Mouse (Mus musculus) intestine, postnatal 0 days (tissue): ENCODE measurements around the gene Evx2. TPM values are rescaled to one million over a fixed set of nuclear protein-coding genes. Genes with fewer than 3 reads are reported as not detected.
A peak's percentile ranks its signal among the peaks of the same experiment; 100 is the strongest.

Source experiments
- ATAC-seq: fragments of 200-750 bp; cut with Nextera tagmentation; 2 replicates; pipeline ENCODE4 v1.8.0; 2017; ENCODE audit warnings: mild to moderate bottlenecking, moderate TSS enrichment, moderate library complexity
- H3K27ac ChIP-seq: fragments of 300-500 bp; sonication (generic); 2 replicates; pipeline ENCODE4 v1.5.1; 2014; ENCODE audit warnings: mild to moderate bottlenecking, low read depth, low read length, moderate library complexity
- H3K27me3 ChIP-seq: fragments of 300-500 bp; sonication (generic); replicated peaks from 2 replicates; pipeline ENCODE4 v1.6.1; 2014; ENCODE audit warnings: low read length, mixed read lengths; ENCODE audit not compliant: control insufficient read depth, insufficient read depth
- H3K36me3 ChIP-seq: fragments of 300-500 bp; sonication (generic); 2 replicates; pipeline ENCODE4 v1.6.1; 2014; ENCODE audit warnings: mild to moderate bottlenecking, moderate library complexity; ENCODE audit not compliant: control insufficient read depth, insufficient read depth
- H3K4me1 ChIP-seq: fragments of 300-500 bp; sonication (generic); replicated peaks from 2 replicates; pipeline ENCODE4 v1.6.1; 2014; ENCODE audit warnings: antibody characterized with exemption, low read length, mixed read lengths; ENCODE audit not compliant: control insufficient read depth, insufficient read depth
- H3K4me2 ChIP-seq: fragments of 300-500 bp; sonication (generic); replicated peaks from 2 replicates; pipeline ENCODE4 v1.6.1; 2014; ENCODE audit warnings: low read depth, mild to moderate bottlenecking, moderate library complexity
- H3K4me3 ChIP-seq: fragments of 300-500 bp; sonication (generic); 2 replicates; pipeline ENCODE4 v1.5.1; 2014; ENCODE audit warnings: low read depth, low read length
- H3K9ac ChIP-seq: fragments of 300-500 bp; sonication (generic); 2 replicates; pipeline ENCODE4 v1.6.1; 2014; ENCODE audit warnings: mild to moderate bottlenecking, low read depth, low read length
- H3K9me3 ChIP-seq: fragments of 300-500 bp; sonication (generic); 2 replicates; pipeline ENCODE4 v1.6.1; 2016; ENCODE audit warnings: mixed run types; ENCODE audit not compliant: control insufficient read depth
- CTCF ChIP-seq: sonication (generic); IDR thresholded peaks from 2 replicates; pipeline ENCODE4 v1.5.1; 2016; ENCODE audit warnings: low read depth, mild to moderate bottlenecking, control low read depth, antibody characterized with exemption, moderate library complexity
- WGBS: fragments of 180-500 bp; shearing (Covaris S2); extraction: QIAGEN DNeasy Blood & Tissue Kit; methylation state at CpG from one replicate; pipeline ENCODE4 v1.1.7; 2014; 5-methylcytosine and 5-hydroxymethylcytosine counted together
- polyA plus RNA-seq: library from polyadenylated mRNA; unstranded; fragments of >200 nt; fragmentation: Nextera tagmentation; extraction: Ambion mirVana; gene quantifications from 2 replicates; pipeline ENCODE4 v1.2.1, GENCODE M21; 2015

Evx2 gene
- polyA plus RNA-seq, 1 experiment from 2014 or later, result not detected

- no peak for TF ChIP-seq CTCF
- Histone ChIP-seq H3K27ac (no peak overlapping the region; the same call in 1 of the 2 replicates), H3K9ac (no peak overlapping the region), H3K4me1 (no peaks in the 10 kb centered on the region), H3K4me2 (peak overlapping the region; percentile 60), H3K36me3 (no peaks in the 10 kb centered on the region), H3K27me3 (peaks cover 99% of the 10 kb centered on the region), H3K9me3 (no peaks in the 10 kb centered on the region), H3K4me3 (peak overlapping the region; percentile 40)
- WGBS, result under 1% methylated on average over 48 of the region's 51 CpGs
- no peak for ATAC-seq
Observed at GRCm38 (mm10) chr2:74682796-74683195, 23.4 kb upstream of the Evx2 start.

- Histone ChIP-seq H3K36me3 (no peaks in the 10 kb centered on the region), H3K4me1 (no peaks in the 10 kb centered on the region), H3K4me3 (peak overlapping the region; percentile 40), H3K27me3 (peaks cover 99% of the 10 kb centered on the region), H3K4me2 (peak overlapping the region; percentile 60), H3K9me3 (no peaks in the 10 kb centered on the region), H3K27ac (no peak overlapping the region), H3K9ac (no peak overlapping the region)
- TF ChIP-seq CTCF, result no peak
- ATAC-seq, result peak; percentile 39; the same call in 1 of the 2 replicates
- WGBS, result 1% methylated on average over 78 of the region's 78 CpGs
Observed at GRCm38 (mm10) chr2:74681594-74682531, 22.5 kb upstream of the Evx2 start.

GRCm38 (mm10) chr2:74680561-74681398 lies 21.4 kb upstream of the Evx2 start:
- TF ChIP-seq CTCF, result no peak
- Histone ChIP-seq H3K27ac (no peak overlapping the region), H3K9me3 (no peaks in the 10 kb centered on the region), H3K4me3 (no peak overlapping the region), H3K9ac (no peak overlapping the region), H3K36me3 (no peaks in the 10 kb centered on the region), H3K4me1 (no peaks in the 10 kb centered on the region), H3K27me3 (peaks cover 100% of the 10 kb centered on the region), H3K4me2 (no peak overlapping the region)
- no peak for ATAC-seq
- 5% methylated on average over 21 of the region's 21 CpGs for WGBS

GRCm38 (mm10) chr2:74679980-74680379 lies 20.6 kb upstream of the Evx2 start:
- Histone ChIP-seq H3K27me3 (peaks cover 100% of the 10 kb centered on the region), H3K9me3 (no peaks in the 10 kb centered on the region), H3K4me2 (no peak overlapping the region), H3K4me3 (peak overlapping the region; percentile 12; the same call in 1 of the 2 replicates), H3K4me1 (no peaks in the 10 kb centered on the region), H3K9ac (no peak overlapping the region), H3K27ac (no peak overlapping the region), H3K36me3 (no peaks in the 10 kb centered on the region)
- ATAC-seq, result no peak
- no peak for TF ChIP-seq CTCF
- WGBS, result 1% methylated on average over 23 of the region's 23 CpGs

- TF ChIP-seq CTCF, result no peak
- H3K4me1 ChIP-seq, result no peaks in the 10 kb centered on the region
- no peak for ATAC-seq
- no peak overlapping the region for H3K9ac ChIP-seq
- no peaks in the 10 kb centered on the region for H3K9me3 ChIP-seq
- peaks cover 100% of the 10 kb centered on the region for H3K27me3 ChIP-seq
- no peaks in the 10 kb centered on the region for H3K36me3 ChIP-seq
- 2% methylated on average over 26 of the region's 26 CpGs for WGBS
- H3K4me3 ChIP-seq, result peak overlapping the region; percentile 12; the same call in 1 of the 2 replicates
- H3K4me2 ChIP-seq, result no peak overlapping the region
- H3K27ac ChIP-seq, result no peak overlapping the region
Observed at GRCm38 (mm10) chr2:74679596-74679971, 20.2 kb upstream of the Evx2 start.
